Mouse (Mus musculus): ENCODE measurements around the gene Ubash3a.
"Not testable (repeated sequence)": the region's sequence is repeated elsewhere in the genome, so short reads cannot be mapped to it uniquely, and the experiment has no call there.

Gene Ubash3a

DNA sequence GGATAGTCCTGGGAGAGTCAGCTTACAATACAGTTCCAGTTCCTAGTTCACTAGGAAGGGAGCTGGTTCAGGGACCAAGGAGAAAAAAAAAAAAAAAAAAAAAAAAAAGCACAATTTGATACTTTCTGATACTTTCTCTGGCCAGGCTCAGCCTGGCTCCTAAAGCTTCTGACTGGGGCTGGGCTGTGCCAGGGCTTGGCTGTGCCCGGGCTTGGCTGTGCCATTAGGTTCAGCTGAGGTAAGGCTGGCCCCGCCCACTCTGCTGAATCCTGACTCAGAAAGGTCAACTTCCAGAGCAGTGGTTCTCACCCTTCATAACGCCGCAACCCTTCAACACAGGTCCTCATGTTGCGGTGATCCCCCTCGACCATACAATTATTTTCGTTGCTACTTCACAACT lies 52.8 kb downstream of the Ubash3a start:
- no peak for DNase-seq (ENCODE audit: low read depth, low spot score)

- DNase-seq (ENCODE audit: low read depth, low spot score) = peak; percentile 47
Measured at GRCm38 (mm10) chr17:31261352-31261751, 53.7 kb downstream of the Ubash3a start.

DNA sequence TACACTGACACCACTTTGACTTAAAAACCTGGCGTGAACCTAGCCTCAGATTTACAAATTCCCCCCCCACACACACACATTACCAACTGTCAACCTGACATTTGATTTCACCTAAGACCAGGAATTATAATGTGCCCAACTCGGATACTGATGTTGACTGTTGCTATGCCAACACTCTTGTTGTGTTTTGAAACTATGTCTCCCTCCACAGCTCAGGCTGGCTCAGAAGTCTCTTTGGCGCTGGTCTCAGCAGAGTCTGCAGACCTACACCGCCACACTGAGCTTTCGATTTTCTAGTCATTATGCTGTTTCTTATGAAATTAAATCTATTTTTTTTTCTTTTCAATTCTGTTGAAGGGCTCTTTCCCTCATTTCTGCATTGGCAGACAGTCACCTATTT lies 55.0 kb downstream of the Ubash3a start:
- DNase-seq (ENCODE audit: low read depth, low spot score) = no peak

DNA sequence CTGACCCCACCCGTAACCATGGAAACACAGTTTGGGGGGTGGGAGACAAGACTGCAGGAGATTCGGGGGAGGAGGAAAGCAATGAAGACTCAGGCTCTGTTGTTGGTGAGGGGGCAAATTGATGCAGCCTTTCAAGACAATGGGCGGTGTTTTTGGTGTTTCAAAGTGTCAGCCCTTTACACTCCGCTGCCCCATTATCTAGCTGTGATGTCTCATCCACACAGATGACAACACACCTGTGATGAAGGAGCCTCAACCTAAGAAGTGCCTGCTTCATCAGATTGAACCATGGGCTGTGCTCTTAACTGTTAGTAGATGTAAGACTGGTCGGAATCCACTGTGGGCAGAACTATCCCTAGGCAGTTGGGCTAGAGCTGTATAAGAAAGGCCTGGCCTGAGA lies 56.1 kb downstream of the Ubash3a start:
- no peak for DNase-seq (ENCODE audit: low read depth, low spot score)

DNA sequence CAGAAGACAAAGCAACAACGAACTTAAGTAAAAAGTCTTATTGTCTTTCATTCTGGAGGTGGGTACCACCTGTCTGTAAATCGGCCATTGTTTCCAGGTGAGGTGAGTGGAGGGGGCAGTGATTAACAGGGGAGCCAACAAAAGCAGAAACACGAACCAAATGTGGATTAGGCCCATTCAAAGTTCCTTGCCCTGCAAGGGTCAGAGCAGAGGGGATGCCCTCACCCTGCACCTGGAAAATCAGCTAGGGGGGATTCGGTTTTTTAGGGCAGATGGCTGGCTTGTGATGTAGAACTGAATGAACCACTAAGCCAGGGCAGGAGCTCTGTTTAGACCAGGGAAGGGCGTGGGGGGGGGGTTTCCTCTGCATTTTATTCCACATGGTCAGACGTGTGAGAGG lies 56.7 kb downstream of the Ubash3a start:
- peak; percentile 14 for DNase-seq (ENCODE audit: low read depth, low spot score)

GRCm38 (mm10) chr17:31265171-31265572 lies 57.5 kb downstream of the Ubash3a start:
- peak; percentile 82 for DNase-seq (ENCODE audit: low read depth, low spot score)

DNA sequence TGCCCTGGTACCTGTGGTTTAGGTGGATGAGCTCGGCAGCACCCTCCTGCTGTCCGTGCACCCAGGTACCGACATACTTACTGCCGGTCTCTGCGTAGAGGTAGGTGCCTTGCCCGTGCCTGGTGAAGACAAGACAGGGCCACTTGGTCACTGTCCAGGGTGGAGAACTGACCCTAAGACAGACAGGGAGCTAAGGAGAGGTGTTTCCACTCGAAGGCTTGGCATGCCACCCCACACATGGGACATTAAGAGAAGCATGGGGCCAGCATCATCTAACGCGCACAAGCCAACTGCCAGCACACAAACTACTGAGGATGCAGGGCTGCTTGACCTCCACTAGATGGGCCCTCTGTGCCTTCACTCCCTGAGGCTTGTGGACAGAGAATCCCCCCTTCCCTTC lies 58.2 kb downstream of the Ubash3a start:
- no peak for DNase-seq (ENCODE audit: low read depth, low spot score)

GRCm38 (mm10) chr17:31266321-31266950 lies 58.8 kb downstream of the Ubash3a start:
- no peak for DNase-seq (ENCODE audit: low read depth, low spot score)

DNA sequence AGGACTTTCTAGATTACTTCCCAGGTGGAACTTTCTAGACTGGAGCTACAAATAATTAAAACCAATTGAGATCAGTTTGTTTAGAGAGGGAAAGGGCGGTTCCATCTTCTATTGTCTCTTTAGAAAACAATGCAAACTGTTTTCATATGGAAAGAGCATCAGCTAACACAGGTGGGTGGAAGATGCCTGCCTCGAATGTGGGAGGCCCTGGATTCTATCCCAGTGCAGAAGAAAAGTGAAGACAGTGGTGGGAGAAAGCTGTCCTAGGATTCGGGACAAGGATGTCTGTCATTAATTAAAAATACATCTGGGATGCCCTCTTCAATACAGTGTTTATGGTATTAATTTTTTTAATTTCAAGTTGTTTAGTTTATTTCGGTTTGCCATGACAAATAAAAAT lies 59.5 kb downstream of the Ubash3a start:
- DNase-seq (ENCODE audit: low read depth, low spot score) = no peak

GRCm38 (mm10) chr17:31267603-31268002 lies 59.9 kb downstream of the Ubash3a start:
- no peak for DNase-seq (ENCODE audit: low read depth, low spot score)

DNA sequence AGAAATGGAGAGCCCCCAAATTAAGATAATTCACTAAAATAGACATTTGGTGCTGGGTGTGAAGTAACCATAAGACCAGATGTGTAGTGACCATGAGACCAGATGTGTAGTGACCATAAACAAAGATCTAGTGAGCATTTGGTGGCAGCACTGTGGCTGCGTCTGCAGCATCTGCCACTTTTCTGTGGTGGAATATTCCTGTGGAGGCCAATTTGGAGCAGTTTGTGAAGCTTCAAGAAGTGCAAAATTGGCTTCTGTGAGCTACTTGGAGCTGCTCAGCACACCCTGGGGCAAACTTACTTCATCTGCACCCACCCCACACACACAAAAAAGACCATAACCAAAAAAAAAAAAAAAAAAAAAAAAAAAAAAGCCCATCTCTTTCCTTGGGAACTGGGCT lies 60.3 kb downstream of the Ubash3a start:
- DNase-seq (ENCODE audit: low read depth, low spot score) = no peak

- no peak for DNase-seq (ENCODE audit: low read depth, low spot score)
Measured at GRCm38 (mm10) chr17:31269761-31270160, 62.1 kb downstream of the Ubash3a start.

DNA sequence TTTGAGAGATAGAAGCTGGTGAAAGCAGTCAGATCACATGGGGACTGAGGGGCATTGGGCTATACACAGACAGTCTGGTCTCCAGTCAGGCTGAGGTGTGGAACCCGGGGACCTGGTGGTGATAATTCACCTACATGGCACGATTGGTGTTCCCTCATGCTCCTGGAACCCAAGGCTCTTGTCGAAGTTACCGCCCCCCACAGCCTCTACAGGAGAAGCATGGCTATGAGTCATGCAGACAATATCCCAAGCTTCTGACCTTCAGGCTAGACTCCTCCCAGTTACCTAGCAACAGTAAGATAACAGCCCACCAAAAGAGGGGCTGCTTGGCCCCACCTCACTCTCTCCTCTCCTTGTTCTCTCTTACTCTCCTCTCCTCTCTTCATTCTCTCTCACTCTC lies 62.6 kb downstream of the Ubash3a start:
- DNase-seq (ENCODE audit: low read depth, low spot score) = no peak

DNA sequence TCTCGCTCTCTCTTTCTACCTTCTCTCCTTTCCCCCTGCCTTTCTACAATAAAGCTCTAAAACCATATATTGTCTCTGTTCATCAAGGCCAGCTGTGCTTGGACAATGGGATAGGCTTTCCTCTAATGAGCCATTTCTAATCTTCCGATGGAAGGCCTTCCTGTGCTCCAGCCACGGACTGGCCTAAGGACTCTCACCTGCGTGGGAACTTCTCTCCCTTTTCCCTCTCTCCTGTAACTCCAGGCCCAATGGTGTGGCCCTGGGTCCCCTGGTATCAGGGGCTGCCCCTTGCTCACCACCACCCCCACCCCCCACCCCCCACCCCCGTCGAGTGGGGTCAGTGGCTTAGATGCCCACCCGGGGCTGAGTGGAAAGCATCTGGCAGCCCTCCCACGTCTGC lies 63.1 kb downstream of the Ubash3a start:
- not testable (repeated sequence) for DNase-seq (ENCODE audit: low read depth, low spot score)

DNA sequence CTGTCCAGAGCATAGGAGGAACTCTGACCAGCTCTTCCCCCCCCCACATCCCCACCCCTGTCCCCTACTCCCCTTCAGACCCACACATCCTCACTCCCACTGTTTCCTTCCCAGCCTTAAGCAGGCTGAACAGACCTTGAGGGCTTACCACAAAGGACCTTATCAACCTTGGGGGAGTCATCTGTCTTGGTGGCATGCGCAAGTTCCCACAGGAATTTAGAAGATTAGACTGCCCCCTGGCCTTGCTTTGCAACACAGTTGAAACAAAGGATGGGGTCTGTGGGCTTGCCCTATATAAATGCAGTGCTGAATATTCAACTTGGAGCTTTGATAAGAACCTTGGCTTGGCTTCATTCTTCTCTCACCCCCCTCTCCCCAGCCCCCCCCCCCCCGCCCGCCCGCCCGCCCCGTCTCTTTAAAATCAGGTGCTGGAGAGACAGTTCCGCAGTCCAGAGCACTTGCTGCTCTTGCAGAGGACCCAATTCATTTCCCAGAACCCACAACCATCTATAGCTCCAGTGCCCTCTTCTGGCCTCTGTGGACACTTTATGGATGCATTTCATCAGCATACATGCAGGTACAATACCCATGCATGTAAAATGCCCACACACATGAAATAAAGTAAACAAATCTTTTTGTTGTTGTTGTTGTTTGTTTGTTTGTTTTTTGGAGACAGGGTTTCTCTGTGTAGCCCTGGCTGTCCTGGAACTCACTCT lies 63.6 kb downstream of the Ubash3a start:
- DNase-seq (ENCODE audit: low read depth, low spot score) = no peak

GRCm38 (mm10) chr17:31272416-31273165 lies 64.9 kb downstream of the Ubash3a start:
- no peak for DNase-seq (ENCODE audit: low read depth, low spot score)

- no peak for DNase-seq (ENCODE audit: low read depth, low spot score)
Measured at GRCm38 (mm10) chr17:31273631-31274030, 66.0 kb downstream of the Ubash3a start.

DNA sequence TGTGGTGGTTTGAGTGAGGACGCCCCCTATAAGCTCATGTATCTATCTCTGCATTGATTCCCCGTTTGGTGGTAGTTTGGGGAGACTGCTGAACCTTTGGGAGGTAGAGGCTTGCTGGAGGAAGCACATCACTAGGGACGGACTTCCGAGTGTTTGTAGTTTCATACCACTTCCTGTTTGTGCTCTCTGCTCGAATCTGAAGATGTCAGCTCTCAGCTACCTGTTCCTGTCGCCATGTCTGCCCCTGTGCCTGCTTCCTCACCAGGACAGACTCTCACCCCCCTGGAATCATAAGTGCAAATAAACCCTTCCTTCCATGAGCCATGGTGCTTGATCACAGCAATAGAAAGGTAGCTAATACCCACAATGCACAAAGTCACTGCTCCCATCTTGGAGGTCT lies 67.5 kb downstream of the Ubash3a start:
- DNase-seq (ENCODE audit: low read depth, low spot score) = no peak

- DNase-seq (ENCODE audit: low read depth, low spot score) = no peak
Measured at GRCm38 (mm10) chr17:31276207-31276921, 68.7 kb downstream of the Ubash3a start.

- peak; percentile 24 for DNase-seq (ENCODE audit: low read depth, low spot score)
Measured at GRCm38 (mm10) chr17:31276922-31277918, 69.5 kb downstream of the Ubash3a start, which contains the start of gene Rsph1. Rsph1 (minus strand) TSS chr17:31277383.

DNA sequence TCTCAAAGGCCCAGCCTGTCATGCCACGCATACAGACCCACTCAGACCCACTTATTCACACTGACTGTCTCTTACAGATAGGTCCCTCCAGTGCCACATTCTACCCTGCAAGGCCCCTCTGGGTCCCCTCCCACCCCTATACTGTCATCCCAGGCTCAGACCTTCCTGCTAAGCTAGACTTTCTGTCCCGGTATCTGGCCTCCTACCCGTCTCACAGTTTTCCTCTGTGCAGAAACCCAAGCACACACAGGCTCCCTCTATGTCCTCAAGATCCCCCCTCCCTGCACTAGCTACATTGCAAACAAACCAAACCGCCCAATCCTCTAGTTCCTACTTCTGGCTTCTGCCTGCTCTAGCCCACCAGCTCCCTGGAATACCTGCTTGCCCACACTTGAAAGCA lies 70.3 kb downstream of the Ubash3a start:
- no peak for DNase-seq (ENCODE audit: low read depth, low spot score)
